Mouse (Mus musculus): ENCODE results near the gene Phospho1.

Phospho1 gene

DNA sequence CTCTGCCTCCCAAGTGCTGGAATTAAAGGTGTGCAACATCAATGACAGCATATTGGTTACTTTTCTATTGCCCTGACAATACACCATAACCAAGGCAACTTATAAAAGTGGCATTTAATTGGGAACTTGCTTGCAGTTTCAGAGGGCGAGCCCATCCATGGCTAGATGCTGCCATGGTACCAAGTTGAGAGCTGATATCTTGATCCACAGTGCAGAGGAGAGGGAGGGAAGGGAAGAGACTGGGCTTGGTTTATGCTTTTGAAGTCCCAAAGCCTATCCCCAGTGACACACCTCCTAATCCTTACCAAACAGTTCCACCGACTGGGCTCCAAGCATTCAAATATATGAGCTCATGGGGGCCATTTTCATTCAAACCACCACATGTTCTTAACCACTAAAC lies 10.2 kb upstream of the Phospho1 start:
- peak; percentile 62 for DNase-seq

DNA sequence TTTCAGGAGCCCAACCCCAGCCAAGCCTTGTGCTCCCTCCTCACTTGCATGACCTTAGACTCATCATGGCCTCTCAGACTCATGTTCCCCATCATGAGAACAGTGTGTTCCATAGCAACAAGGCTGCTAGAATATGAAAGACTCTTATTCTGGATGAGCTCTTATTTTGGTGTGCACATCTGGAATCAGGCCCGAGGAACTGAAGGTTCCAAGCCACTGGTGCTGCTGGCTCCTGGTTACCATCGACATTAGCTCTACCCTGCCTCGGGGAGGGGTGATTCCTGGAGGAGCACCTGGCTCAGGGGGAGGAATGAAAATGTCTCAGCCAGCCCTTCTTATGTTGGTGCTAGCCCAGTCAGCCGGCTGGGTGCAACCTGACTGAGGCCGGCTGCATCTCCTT lies 9.4 kb upstream of the Phospho1 start:
- peak; percentile 89 for DNase-seq

- DNase-seq, result peak; percentile 66
Measured at GRCm38 (mm10) chr11:95815412-95815811, 8.9 kb upstream of the Phospho1 start.

DNA sequence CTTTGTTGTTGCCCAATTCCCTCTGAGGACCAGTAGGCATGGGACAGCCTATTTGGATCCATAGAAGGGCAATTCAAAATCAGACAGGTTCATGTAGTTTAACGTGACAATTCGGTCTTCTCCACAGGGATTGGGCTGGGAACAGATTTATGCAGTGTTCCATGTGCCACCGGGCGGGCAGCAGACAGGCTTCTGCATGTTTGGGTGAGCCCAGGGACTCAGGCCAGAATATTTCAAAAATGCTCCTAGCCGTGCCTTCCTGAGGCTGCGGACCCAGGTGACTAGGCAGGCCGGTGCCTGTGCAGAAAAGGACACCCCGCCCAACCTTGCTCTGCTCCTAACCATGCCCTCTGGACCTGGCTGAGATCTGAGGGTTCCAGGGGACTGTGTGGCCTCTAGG lies 5.2 kb upstream of the Phospho1 start:
- DNase-seq, result peak; percentile 88

GRCm38 (mm10) chr11:95821511-95821910 lies 2.8 kb upstream of the Phospho1 start:
- peak; percentile 85 for DNase-seq

- DNase-seq, result peak; percentile 62
Measured at GRCm38 (mm10) chr11:95822437-95822836, 1.9 kb upstream of the Phospho1 start.

DNA sequence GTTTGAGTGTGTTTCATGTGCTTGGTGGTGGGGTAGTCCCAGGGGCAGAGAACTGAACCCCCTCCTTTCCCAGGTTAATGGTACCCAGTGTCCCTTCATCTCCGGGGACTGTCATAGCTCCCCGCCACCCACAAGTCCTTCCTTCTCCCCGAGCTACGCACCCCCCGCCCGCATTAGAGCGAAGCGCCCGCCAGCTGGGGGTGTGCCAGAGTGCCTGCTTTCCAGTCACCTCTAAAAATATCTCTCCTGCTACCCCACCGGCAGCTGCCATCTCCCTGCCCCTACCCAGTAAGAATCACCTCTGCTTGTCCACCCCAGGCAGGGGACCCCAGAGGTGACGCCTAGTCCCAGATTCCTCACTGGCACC lies 561 bp downstream of the Phospho1 start:
- peak; percentile 99 for DNase-seq

DNA sequence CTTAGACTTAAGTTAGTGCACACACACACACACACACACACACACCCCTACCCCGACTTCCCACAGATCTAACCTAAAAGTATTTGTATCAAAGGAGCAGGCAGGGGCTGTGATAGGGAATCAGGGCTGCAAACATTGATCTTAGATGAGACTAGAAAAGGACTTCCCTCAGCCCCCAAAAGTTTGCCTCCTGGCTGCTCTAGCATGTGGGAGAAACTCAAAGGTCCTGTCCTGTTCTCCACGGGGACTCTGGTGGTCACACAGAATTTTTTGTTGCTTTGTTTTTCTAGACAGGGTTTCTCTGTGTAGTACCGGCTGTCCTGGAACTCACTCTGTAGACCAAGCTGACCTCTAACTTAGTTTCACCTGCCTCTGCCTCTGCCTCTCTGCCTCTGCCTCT lies 1.3 kb downstream of the Phospho1 start:
- DNase-seq, result peak; percentile 75

GRCm38 (mm10) chr11:95826317-95827167 lies 2.2 kb downstream of the Phospho1 start:
- DNase-seq, result peak; percentile 89

GRCm38 (mm10) chr11:95827168-95827447 lies 2.8 kb downstream of the Phospho1 start:
- DNase-seq, result peak; percentile 82

GRCm38 (mm10) chr11:95827464-95828085 lies 3.3 kb downstream of the Phospho1 start:
- peak; percentile 94 for DNase-seq

- peak; percentile 82 for DNase-seq
Measured at GRCm38 (mm10) chr11:95828181-95828964, 4.1 kb downstream of the Phospho1 start.

DNA sequence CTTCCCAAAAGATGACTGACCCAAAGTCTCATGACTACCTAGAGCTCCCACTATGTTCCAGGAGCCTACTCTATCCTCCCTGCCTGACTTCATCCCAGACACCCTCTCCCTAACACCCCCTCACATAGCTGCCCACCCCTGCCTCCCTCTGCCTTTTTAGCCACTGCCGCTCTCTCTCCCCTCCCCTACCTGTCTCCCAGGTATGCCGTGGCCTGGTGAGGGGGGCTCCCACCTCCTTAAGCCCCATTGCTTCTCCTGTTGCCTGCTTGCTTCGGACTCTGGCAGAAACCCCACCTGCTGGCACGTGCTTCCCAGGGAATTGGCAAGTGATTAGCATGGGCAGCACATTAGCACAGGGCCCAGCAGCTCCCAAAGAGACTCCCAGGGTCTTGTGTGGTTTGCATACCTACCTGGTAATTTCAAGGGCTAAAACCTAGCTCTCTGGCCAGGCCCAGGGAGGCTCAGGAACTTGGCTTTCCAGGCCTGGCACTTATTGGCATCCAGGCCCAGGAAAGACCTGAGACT lies 5.3 kb downstream of the Phospho1 start:
- DNase-seq, result peak; percentile 92

GRCm38 (mm10) chr11:95830411-95831275 lies 6.3 kb downstream of the Phospho1 start:
- DNase-seq, result peak; percentile 93

DNA sequence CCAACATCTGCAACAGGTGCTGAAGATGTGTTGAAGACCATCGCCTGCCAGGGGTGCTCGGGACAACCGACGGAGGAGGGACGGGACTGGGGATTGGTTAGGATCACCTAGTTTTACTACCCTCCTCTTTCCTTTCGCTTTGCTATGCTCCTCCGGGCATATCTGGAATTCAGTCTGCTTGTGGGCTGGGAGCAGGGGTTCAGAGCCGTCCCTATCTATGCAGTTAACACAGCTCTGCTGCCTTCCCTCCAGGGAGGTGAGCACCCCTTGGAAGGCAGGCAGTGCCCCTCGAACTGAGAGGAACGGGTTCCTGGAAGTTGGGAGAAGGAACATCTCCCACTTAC lies 6.9 kb downstream of the Phospho1 start:
- DNase-seq, result no peak

DNA sequence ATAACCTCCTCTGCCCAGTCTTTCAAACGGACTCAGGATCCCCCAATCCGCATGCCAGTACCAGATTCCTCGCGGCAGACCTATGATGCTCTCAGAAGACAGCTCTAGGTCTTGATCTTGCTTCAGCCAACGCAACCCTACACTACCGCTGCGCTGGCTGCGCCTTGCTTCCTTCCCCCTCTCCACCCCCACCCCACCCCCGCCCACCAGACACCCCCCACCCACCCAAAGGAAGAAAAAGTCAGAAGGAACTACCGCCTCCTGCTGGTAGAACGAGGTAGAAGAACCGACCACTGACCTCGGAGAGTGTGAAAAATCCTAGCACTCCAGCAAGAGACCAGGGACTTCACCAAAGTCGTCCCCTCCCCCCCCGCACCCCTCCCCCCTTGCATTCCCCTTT lies 7.3 kb downstream of the Phospho1 start:
- no peak for DNase-seq

DNA sequence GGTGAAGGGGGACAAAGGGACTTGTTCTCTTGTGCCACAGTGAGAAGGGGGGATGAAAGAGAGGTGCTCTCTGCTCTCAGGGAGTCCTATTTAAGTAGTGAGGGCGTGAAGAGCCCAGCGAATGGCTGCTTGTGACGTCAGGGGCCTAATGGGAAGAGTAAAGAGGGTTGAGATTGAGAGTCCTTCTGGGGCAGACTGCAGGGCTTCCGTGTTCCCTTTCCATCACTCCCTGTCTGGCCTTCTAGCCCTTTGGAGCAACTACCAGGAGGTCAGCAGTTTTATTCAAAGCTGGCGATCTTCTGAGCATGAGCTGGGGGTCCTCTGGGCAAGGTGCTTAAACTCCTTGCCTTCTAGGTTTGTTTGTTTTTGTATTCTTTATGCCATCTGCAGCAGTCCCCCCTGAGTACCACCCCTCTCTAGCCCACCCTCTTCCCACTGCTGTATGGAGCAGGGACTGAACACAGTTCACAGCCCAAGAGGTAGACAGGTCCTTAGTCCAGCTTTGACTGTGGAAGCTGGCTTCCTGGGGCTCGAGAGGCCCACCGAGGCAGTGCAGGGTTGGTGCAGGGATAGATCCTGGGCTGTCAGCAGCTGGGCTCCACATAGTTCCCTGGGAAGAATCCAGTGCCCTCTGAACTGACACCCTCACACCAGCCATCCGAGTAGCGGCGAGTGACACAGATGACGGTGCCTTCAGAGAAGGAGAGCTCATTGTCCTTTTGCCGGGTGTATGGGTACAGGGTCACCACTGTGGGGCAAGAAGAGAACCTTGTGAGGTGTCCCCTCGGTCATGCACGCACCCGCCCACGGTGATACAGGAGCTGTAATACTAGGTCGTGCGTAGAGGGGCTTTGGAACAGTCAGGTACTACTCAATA lies 8.1 kb downstream of the Phospho1 start:
- DNase-seq, result peak; percentile 91

DNA sequence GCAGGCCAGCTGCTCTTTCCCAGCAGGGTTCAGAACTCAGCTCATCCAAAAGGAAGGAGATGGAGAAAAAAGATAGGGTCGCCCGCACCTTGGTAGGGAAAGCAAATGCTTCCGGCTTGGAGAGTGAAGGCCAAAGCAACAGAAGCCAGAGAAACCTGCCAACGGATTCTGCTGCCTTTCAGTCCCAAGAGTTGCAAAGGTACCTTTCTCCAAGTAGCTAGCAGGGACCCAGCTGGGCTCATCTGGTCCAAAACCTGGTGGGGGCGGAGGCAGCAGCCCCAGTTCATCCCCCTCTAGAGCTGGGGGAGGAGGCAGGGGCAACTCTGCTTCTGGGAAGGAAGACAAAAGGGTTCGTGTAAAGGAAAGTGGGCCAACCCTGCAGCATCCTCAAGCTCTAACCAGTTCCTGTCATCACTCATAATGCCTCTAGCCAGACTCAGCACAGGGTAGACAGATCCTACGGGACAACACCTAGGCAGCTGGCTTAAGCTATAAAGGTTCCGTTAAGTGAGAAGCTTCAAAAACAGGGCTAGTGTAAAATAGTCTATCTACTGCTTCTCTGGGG lies 8.8 kb downstream of the Phospho1 start:
- peak; percentile 86 for DNase-seq

DNA sequence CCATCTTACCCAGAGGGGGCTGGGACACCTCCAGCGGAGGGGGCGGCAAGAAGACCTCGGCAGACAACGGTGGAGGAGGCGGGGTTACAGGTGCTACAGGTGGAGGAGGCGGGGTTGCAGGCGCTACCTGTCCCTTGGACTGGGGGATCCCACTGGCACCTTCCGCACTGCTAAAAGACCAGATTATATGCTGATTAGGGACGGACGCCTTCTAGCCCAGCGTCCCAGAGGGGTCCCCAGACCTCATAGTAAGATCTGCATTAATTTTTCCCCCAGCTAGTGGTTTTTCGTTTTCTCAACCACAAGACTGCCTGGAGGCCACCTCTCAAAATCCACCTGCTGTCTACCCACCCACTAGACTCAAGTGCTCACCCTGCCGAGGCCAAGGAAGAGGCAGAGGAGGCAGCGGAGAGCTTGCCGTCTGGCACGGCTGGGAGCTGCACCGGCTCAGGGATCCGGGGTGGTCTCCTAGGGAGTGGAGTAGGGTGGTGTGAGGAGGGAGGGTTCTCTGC lies 9.4 kb downstream of the Phospho1 start:
- peak; percentile 89 for DNase-seq

- DNase-seq, result peak; percentile 97
Measured at GRCm38 (mm10) chr11:95834143-95834667, 9.9 kb downstream of the Phospho1 start.

Data from heart, adult 11 months (tissue).